Mouse (Mus musculus) limb, embryonic 13.5 days (tissue): ENCODE measurements around the gene Hspa12b. TPM values are rescaled to one million over a fixed set of nuclear protein-coding genes. Genes with fewer than 3 reads are reported as not detected.

Experiments used
- ATAC-seq: fragments of 200-750 bp; cut with Nextera tagmentation; 2 replicates; pipeline ENCODE4 v1.8.0; 2017; ENCODE audit warnings: low read depth, moderate number of reproducible peaks, moderate TSS enrichment; ENCODE audit not compliant: low FRiP score
- H3K27ac ChIP-seq: fragments of 300-500 bp; sonication (generic); 2 replicates; pipeline ENCODE4 v1.5.1; 2015; ENCODE audit warnings: inconsistent platforms, mild to moderate bottlenecking, moderate library complexity
- H3K27me3 ChIP-seq: fragments of 300-500 bp; sonication (generic); 2 replicates; pipeline ENCODE4 v1.6.1; 2015; ENCODE audit warnings: mild to moderate bottlenecking, inconsistent platforms
- H3K36me3 ChIP-seq: fragments of 300-500 bp; sonication (generic); 2 replicates; pipeline ENCODE4 v1.6.1; 2015; ENCODE audit warnings: inconsistent platforms, mild to moderate bottlenecking, moderate library complexity
- H3K4me1 ChIP-seq: fragments of 300-500 bp; sonication (generic); 2 replicates; pipeline ENCODE4 v1.6.1; 2015; ENCODE audit warnings: inconsistent platforms
- H3K4me2 ChIP-seq: fragments of 300-500 bp; sonication (generic); replicated peaks from 2 replicates; pipeline ENCODE4 v1.6.1; 2015; ENCODE audit warnings: inconsistent platforms, mild to moderate bottlenecking, moderate library complexity
- H3K4me3 ChIP-seq: fragments of 300-500 bp; sonication (generic); 2 replicates; pipeline ENCODE4 v1.5.1; 2015; ENCODE audit warnings: moderate library complexity, mild to moderate bottlenecking, inconsistent platforms
- H3K9ac ChIP-seq: fragments of 300-500 bp; sonication (generic); 2 replicates; pipeline ENCODE4 v1.6.1; 2015; ENCODE audit warnings: mild to moderate bottlenecking, inconsistent platforms
- H3K9me3 ChIP-seq: fragments of 300-500 bp; sonication (generic); 2 replicates; pipeline ENCODE4 v1.6.1; 2016; ENCODE audit warnings: inconsistent platforms
- WGBS: fragments of 180-500 bp; shearing (Covaris S2); methylation state at CpG from one replicate; pipeline ENCODE4 v1.1.7; 2015; 5-methylcytosine and 5-hydroxymethylcytosine counted together
- polyA plus RNA-seq: library from polyadenylated mRNA; unstranded; fragments of >200 nt; fragmentation: Nextera tagmentation; extraction: Ambion mirVana; gene quantifications from 2 replicates; pipeline ENCODE4 v1.2.1, GENCODE M21; 2015

Gene Hspa12b
- polyA plus RNA-seq, 1 experiment from 2014 or later, result 22.0 TPM

- peaks cover 34% of the 10 kb centered on the region for H3K27me3 ChIP-seq
- WGBS, result 82% methylated on average over 1 of the region's 1 CpGs
- ATAC-seq, result no peak
- H3K9me3 ChIP-seq, result no peaks in the 10 kb centered on the region
- peaks cover 60% of the 10 kb centered on the region for H3K4me1 ChIP-seq
- no peak overlapping the region for H3K27ac ChIP-seq
- H3K4me3 ChIP-seq, result no peak overlapping the region
- H3K36me3 ChIP-seq, result peaks cover 24% of the 10 kb centered on the region
- H3K9ac ChIP-seq, result no peak overlapping the region
- no peak overlapping the region for H3K4me2 ChIP-seq
Observed at GRCm38 (mm10) chr2:131175945-131176309, 48.8 kb downstream of the Hspa12b start.

GRCm38 (mm10) chr2:131176491-131176890, 49.4 kb downstream of the Hspa12b start:
- Histone ChIP-seq H3K4me2 (peak overlapping the region; percentile 99; the same call in 1 of the 2 replicates), H3K4me1 (peaks cover 54% of the 10 kb centered on the region), H3K9ac (peak overlapping the region; percentile 5; the same call in 1 of the 2 replicates), H3K4me3 (no peak overlapping the region), H3K9me3 (no peaks in the 10 kb centered on the region), H3K27ac (no peak overlapping the region), H3K27me3 (peaks cover 28% of the 10 kb centered on the region), H3K36me3 (peaks cover 24% of the 10 kb centered on the region)
- 71% methylated on average over 5 of the region's 5 CpGs for WGBS
- ATAC-seq, result no peak

GRCm38 (mm10) chr2:131177932-131178331, 50.9 kb downstream of the Hspa12b start:
- 92% methylated on average over 9 of the region's 9 CpGs for WGBS
- Histone ChIP-seq H3K4me1 (peaks cover 47% of the 10 kb centered on the region), H3K27ac (no peak overlapping the region), H3K4me3 (peak overlapping the region; percentile 88), H3K36me3 (peaks cover 24% of the 10 kb centered on the region), H3K27me3 (peaks cover 14% of the 10 kb centered on the region), H3K9ac (peak overlapping the region; percentile 94), H3K9me3 (no peaks in the 10 kb centered on the region), H3K4me2 (peak overlapping the region; percentile 99)
- ATAC-seq, result no peak

GRCm38 (mm10) chr2:131178828-131179245, 51.8 kb downstream of the Hspa12b start:
- H3K36me3 ChIP-seq, result peaks cover 24% of the 10 kb centered on the region
- peaks cover 47% of the 10 kb centered on the region for H3K4me1 ChIP-seq
- peak overlapping the region; percentile 99 for H3K4me2 ChIP-seq
- peak overlapping the region; percentile 88 for H3K4me3 ChIP-seq
- H3K27ac ChIP-seq, result no peak overlapping the region
- ATAC-seq, result peak; percentile 2; the same call in 1 of the 2 replicates
- 36% methylated on average over 26 of the region's 26 CpGs for WGBS
- peak overlapping the region; percentile 94 for H3K9ac ChIP-seq
- peaks cover 5% of the 10 kb centered on the region for H3K27me3 ChIP-seq
- no peaks in the 10 kb centered on the region for H3K9me3 ChIP-seq

GRCm38 (mm10) chr2:131179246-131179886, 52.3 kb downstream of the Hspa12b start:
- Histone ChIP-seq H3K9ac (peak overlapping the region; percentile 94), H3K4me3 (peak overlapping the region; percentile 88), H3K4me2 (peak overlapping the region; percentile 99), H3K27ac (peak overlapping the region; percentile 85), H3K27me3 (no peaks in the 10 kb centered on the region), H3K9me3 (no peaks in the 10 kb centered on the region), H3K36me3 (peaks cover 24% of the 10 kb centered on the region), H3K4me1 (peaks cover 44% of the 10 kb centered on the region)
- WGBS, result under 1% methylated on average over 67 of the region's 67 CpGs
- peak; percentile 59 for ATAC-seq

- WGBS, result 2% methylated on average over 50 of the region's 57 CpGs
- Histone ChIP-seq H3K27ac (peak within 1 kb of the TSS; percentile 85), H3K4me1 (peaks cover 38% of the 10 kb centered on the region), H3K4me3 (peak within 1 kb of the TSS; percentile 88), H3K27me3 (no peaks in the 10 kb centered on the region), H3K9ac (peak within 1 kb of the TSS; percentile 94), H3K36me3 (peaks cover 24% of the 10 kb centered on the region), H3K4me2 (peak within 1 kb of the TSS; percentile 99), H3K9me3 (no peaks in the 10 kb centered on the region)
- ATAC-seq, result peak; percentile 85
Observed at GRCm38 (mm10) chr2:131179990-131180587, 53.0 kb downstream of the Hspa12b start, which contains the start of gene Cenpb. Gene Cenpb (minus strand): TSS chr2:131180067.

GRCm38 (mm10) chr2:131186343-131186742, 59.3 kb downstream of the Hspa12b start:
- peak overlapping the region; percentile 92 for H3K4me2 ChIP-seq
- H3K9ac ChIP-seq, result peak overlapping the region; percentile 81
- ATAC-seq, result no peak; the same call in 1 of the 2 replicates
- H3K27me3 ChIP-seq, result no peaks in the 10 kb centered on the region
- H3K36me3 ChIP-seq, result peaks cover 14% of the 10 kb centered on the region
- H3K27ac ChIP-seq, result peak overlapping the region; percentile 16; the same call in 1 of the 2 replicates
- H3K4me1 ChIP-seq, result peaks cover 43% of the 10 kb centered on the region
- WGBS, result 2% methylated on average over 14 of the region's 14 CpGs
- peak overlapping the region; percentile 71 for H3K4me3 ChIP-seq
- no peaks in the 10 kb centered on the region for H3K9me3 ChIP-seq

- H3K9ac ChIP-seq, result peak within 1 kb of the TSS; percentile 81
- peak within 1 kb of the TSS; percentile 77 for H3K27ac ChIP-seq
- H3K36me3 ChIP-seq, result peaks cover 20% of the 10 kb centered on the region
- peak within 1 kb of the TSS; percentile 71 for H3K4me3 ChIP-seq
- peak within 1 kb of the TSS; percentile 92 for H3K4me2 ChIP-seq
- ATAC-seq, result peak; percentile 91
- no peaks in the 10 kb centered on the region for H3K27me3 ChIP-seq
- H3K9me3 ChIP-seq, result no peaks in the 10 kb centered on the region
- under 1% methylated on average over 43 of the region's 43 CpGs for WGBS
- H3K4me1 ChIP-seq, result peaks cover 43% of the 10 kb centered on the region
Observed at GRCm38 (mm10) chr2:131186771-131187601, 59.9 kb downstream of the Hspa12b start, which contains the start of the genes Cdc25b and Spef1. Gene Cdc25b (plus strand): TSS chr2:131186949. Gene Spef1 (minus strand): TSS chr2:131187282.

GRCm38 (mm10) chr2:131187602-131187922, 60.5 kb downstream of the Hspa12b start:
- WGBS, result 15% methylated on average over 3 of the region's 3 CpGs
- peak overlapping the region; percentile 71 for H3K4me3 ChIP-seq
- H3K27ac ChIP-seq, result peak overlapping the region; percentile 77; the same call in 1 of the 2 replicates
- H3K4me1 ChIP-seq, result peaks cover 43% of the 10 kb centered on the region
- no peaks in the 10 kb centered on the region for H3K27me3 ChIP-seq
- H3K4me2 ChIP-seq, result peak overlapping the region; percentile 92
- peaks cover 24% of the 10 kb centered on the region for H3K36me3 ChIP-seq
- H3K9ac ChIP-seq, result peak overlapping the region; percentile 81
- no peaks in the 10 kb centered on the region for H3K9me3 ChIP-seq
- ATAC-seq, result no peak

- H3K27ac ChIP-seq, result no peak overlapping the region
- H3K36me3 ChIP-seq, result peaks cover 31% of the 10 kb centered on the region
- H3K9me3 ChIP-seq, result no peaks in the 10 kb centered on the region
- H3K9ac ChIP-seq, result no peak overlapping the region
- H3K4me2 ChIP-seq, result peak overlapping the region; percentile 92
- no peak overlapping the region; the same call in 1 of the 2 replicates for H3K4me3 ChIP-seq
- ATAC-seq, result no peak
- peaks cover 43% of the 10 kb centered on the region for H3K4me1 ChIP-seq
- WGBS, result 95% methylated on average over 5 of the region's 5 CpGs
- H3K27me3 ChIP-seq, result no peaks in the 10 kb centered on the region
Observed at GRCm38 (mm10) chr2:131188311-131188710, 61.2 kb downstream of the Hspa12b start.

GRCm38 (mm10) chr2:131189521-131190309, 62.6 kb downstream of the Hspa12b start:
- Histone ChIP-seq H3K9me3 (no peaks in the 10 kb centered on the region), H3K36me3 (peaks cover 45% of the 10 kb centered on the region), H3K4me3 (no peak overlapping the region), H3K4me1 (peaks cover 43% of the 10 kb centered on the region), H3K9ac (0 out of 2 replicates have a peak overlapping the region, but pooled peaks have one; percentile 5), H3K27me3 (no peaks in the 10 kb centered on the region), H3K4me2 (no peak overlapping the region), H3K27ac (peak overlapping the region; percentile 29; the same call in 1 of the 2 replicates)
- ATAC-seq, result no peak; the same call in 1 of the 2 replicates
- WGBS, result 46% methylated on average over 5 of the region's 5 CpGs
